Mouse (Mus musculus) kidney, postnatal 4 days (tissue): ENCODE measurements at regions not wholly inside any gene's neighbourhood (a gene's known extent, or its start where the extent isn't known, plus 50 kb on each side); places are given as distances from the start of the nearest gene placed in this dataset.
"Not testable (repeated sequence)": the region's sequence is repeated elsewhere in the genome, so short reads cannot be mapped to it uniquely, and the experiment has no call there.

Source experiments
- DNase-seq, 2 experiments: peaks; one replicate each; pipeline ENCODE4 v3.0.0; 2021; ENCODE audit warnings: mixed read lengths in 2 of 2

DNA sequence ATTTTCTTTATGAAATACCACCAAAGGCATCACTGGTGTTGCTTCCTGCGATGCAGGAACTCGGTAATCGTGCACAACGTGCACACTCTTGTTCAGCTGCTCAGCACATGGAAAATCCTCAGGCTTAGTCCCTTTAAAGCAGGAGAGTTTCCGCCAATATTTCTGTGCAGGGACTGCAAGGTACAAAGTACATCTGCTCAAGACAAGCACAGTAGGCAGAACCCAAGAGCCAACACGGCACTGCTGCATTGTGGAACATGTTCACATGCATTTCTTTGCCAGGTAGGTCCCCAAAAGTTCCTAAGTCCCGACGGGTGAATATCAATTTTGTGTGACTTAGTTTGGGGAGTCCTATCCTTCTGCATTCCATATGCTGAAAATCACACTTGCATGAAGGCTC lies 808.0 kb upstream of the Pou3f3 start:
- DNase-seq = peak in 1 of 2 experiments; percentile 5

- DNase-seq = no peak
These were observed 807.4 kb upstream of the Pou3f3 start for GRCm38 (mm10) chr1:41888213-41888612.

DNA sequence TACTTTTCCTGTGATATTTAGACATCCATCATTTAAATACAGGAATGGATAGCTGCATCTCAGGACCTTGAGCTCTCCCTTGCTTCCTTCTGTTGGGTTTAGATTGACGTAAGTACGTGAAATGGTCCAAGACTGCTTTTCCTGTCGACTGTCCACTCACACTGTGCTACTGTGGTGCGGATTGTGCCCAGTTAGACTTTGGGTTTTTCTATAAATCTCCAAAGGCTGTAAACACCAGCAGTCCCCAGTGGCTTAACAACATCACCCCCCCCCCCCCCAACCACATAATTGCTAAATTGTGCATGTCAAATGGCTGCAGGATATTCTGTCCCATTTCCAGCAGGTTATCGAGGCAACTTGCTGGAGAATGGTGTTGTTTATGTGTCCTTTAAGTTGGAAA lies 806.6 kb upstream of the Pou3f3 start:
- peak in 1 of 2 experiments; percentile 3 for DNase-seq

- DNase-seq = no peak
These were observed 805.6 kb upstream of the Pou3f3 start for GRCm38 (mm10) chr1:41889940-41890339.

- DNase-seq = peak in 1 of 2 experiments; percentile 13
These were observed 804.6 kb upstream of the Pou3f3 start for GRCm38 (mm10) chr1:41890714-41891689.

GRCm38 (mm10) chr1:41891730-41892129 lies 803.8 kb upstream of the Pou3f3 start:
- no peak for DNase-seq

GRCm38 (mm10) chr1:41892376-41892775 lies 803.2 kb upstream of the Pou3f3 start:
- DNase-seq = no peak

DNA sequence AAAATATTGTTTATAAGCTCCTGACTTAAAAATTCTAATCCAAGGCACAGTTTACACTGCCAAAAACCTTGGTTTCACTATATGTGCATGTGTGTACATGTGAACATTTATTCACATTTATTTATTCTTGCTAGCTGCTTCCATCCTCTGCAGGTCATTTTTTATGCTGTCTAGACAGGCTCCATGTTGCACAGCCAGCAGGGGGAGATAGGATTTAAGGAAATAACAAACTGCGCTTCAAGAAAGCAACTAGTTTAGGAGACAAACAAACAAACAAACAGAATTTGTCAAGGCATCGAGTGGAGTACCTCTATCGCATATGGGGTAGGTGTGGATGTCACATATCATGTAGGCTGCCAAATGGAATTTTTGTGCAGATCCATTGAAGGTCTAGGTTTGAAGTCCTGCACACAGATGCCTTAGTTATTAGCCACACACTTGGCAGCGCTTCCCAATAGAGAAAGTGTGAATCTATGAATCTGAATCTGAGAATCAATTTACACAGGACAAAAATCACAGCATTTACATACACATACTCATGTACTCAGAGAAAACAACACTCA lies 797.7 kb upstream of the Pou3f3 start:
- peak; percentile 16 to 33 for DNase-seq

GRCm38 (mm10) chr1:41900370-41900769 lies 795.2 kb upstream of the Pou3f3 start:
- no peak for DNase-seq

DNA sequence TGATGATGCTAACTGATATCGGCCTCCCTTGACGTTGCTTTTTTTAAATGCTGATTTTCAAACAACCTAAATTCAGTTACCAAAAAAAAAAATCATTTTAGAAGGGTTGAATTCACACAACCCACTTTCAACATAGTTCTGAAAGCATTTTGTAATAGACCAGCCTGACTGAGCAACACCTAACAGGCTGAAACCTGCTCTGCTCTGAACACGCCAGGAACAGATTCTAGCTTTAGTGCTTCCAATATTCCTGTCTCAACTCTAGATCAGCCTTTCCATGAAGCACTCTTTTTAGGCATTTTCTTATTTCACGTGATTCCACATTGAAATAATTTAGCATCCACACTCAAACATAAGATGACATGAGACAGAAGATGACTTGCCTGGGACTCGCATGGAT lies 789.6 kb upstream of the Pou3f3 start:
- no peak for DNase-seq

- DNase-seq = no peak
These were observed 787.4 kb upstream of the Pou3f3 start for GRCm38 (mm10) chr1:41908001-41908807.

GRCm38 (mm10) chr1:41908808-41909110 lies 786.8 kb upstream of the Pou3f3 start:
- no peak for DNase-seq

GRCm38 (mm10) chr1:41909799-41910198 lies 785.8 kb upstream of the Pou3f3 start:
- DNase-seq = no peak

DNA sequence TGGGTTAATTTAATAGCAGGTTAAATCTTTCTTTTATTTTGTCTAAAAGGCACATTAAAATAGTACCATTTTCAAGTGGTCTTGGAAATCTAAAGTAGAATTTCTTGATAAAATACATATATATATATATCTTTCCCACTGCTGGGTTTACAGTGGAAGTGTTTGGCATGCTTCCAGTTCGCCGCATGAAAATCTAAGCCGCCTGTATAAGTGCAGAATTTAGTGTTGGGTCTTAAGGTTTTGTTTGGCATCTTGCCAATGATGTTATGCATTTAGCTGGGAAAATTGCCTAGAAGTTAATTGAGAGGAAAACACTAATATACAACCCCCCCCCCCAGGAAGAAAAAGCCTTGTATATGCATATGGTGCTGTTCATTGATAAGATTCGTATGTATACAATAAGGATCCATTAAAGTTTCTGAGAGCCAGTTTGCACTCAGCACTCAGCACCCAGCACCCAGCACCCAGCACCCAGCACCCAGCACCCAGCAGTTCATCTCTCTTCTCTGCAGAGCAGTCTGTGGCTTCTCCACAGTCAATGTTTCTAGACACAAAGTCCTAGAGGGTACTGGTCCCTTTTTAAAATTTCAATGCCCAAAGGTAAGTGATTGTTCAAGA lies 778.7 kb upstream of the Pou3f3 start:
- DNase-seq = no peak

- not testable (repeated sequence) for DNase-seq
These were observed 777.8 kb upstream of the Pou3f3 start for GRCm38 (mm10) chr1:41917807-41918206.

- DNase-seq = no peak
These were observed 776.9 kb upstream of the Pou3f3 start for GRCm38 (mm10) chr1:41918394-41919262.

DNA sequence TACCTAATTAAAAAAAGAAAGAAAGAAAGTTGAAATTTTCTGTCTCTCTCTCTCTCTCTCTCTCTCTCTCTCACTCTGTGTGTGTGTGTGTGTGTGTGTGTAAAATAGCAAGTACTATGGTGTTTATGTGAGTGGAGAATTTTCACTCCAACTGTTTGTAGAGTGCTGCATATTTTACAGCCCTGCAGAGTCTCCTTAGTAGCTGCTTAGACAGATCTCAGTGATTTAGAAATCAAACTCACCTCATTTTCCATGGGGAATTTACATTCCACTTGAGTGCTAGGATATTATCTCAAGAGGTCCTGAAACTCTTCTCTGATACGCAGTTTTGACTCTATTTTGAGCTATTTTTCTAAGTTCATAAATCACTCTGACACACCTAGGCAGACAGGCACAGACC lies 761.8 kb upstream of the Pou3f3 start:
- DNase-seq = no peak

GRCm38 (mm10) chr1:41935912-41936478 lies 759.6 kb upstream of the Pou3f3 start:
- DNase-seq = no peak

- no peak for DNase-seq
These were observed 734.6 kb upstream of the Pou3f3 start for GRCm38 (mm10) chr1:41960982-41961381.

GRCm38 (mm10) chr1:41981545-41981944 lies 714.0 kb upstream of the Pou3f3 start:
- no peak for DNase-seq

- no peak for DNase-seq
These were observed 689.3 kb upstream of the Pou3f3 start for GRCm38 (mm10) chr1:42006235-42006634.

DNA sequence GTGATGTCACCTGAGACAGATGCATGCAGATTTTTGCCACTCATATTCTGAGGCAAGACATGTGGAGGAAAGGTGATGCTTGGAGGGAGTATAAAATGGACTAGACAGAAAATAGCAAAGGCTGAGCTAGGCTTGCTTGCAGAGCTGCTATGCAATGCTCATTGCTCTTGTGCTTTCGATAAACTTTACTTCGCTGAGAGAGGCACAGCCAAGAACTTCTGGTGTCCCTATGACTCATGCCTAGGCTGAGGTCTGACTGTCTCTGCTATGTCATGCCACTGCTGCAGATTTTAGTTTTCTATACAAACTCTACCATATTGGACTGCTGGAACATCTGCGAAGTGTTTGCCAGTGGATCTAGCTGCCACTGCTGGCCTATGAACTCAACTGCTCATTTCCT lies 687.5 kb upstream of the Pou3f3 start:
- DNase-seq = no peak
